Mouse (Mus musculus) megakaryocyte progenitor cell, adult 5-6 weeks (primary cell): ENCODE data around the gene A030014E15Rik. TPM values are rescaled to one million over a fixed set of nuclear protein-coding genes. Genes with fewer than 3 reads are reported as not detected.

Experiments
- ATAC-seq: replicated peaks from 2 replicates; pipeline ENCODE4 v1.8.0; 2016; ENCODE audit warnings: mild to moderate bottlenecking, moderate TSS enrichment, inconsistent platforms; ENCODE audit not compliant: poor library complexity
- total RNA-seq, 2 experiments: library from RNA; stranded (forward) in 1 of 2; stranded (reverse) in 1 of 2; fragments of 157-497, 149-512 nt in 1 of 2; fragments of 200-1000 nt in 1 of 2; gene quantifications; 2 replicates each; pipeline versions ENCODE4 v1.2.3 to v1.2.4; 2015 to 2017

The A030014E15Rik gene
- total RNA-seq, 2 experiments from 2014 or later: 0.17 TPM; not detected in 1

GRCm38 (mm10) chr1:82974342-82974741, 49.6 kb downstream of the A030014E15Rik start:
- no peak for ATAC-seq

Other genes with a start within 250 kb of the A030014E15Rik start
- 118 and 129 TPM in 2 replicates for gene Mff, start 200.0 kb upstream of the A030014E15Rik start, total RNA-seq (2015)
- 65.0 and 106 TPM in 2 replicates for gene Mff, start 200.0 kb upstream of the A030014E15Rik start, total RNA-seq (2017)
- not detected in 2 replicates for gene Tm4sf20, start 156.5 kb upstream of the A030014E15Rik start, total RNA-seq (2015)
- not detected in 2 replicates for gene Tm4sf20, start 156.5 kb upstream of the A030014E15Rik start, total RNA-seq (2017)
- not detected in 2 replicates for gene Gm47791, start 153.7 kb upstream of the A030014E15Rik start, total RNA-seq (2015)
- not detected in 2 replicates for gene Gm47791, start 153.7 kb upstream of the A030014E15Rik start, total RNA-seq (2017)
- 43.1 and 48.3 TPM in 2 replicates for gene Agfg1, start 85.4 kb upstream of the A030014E15Rik start, total RNA-seq (2015)
- gene Agfg1, start 85.4 kb upstream of the A030014E15Rik start, total RNA-seq (2017): 31.5 and 36.2 TPM in 2 replicates
- gene A030005L19Rik, start 11.6 kb upstream of the A030014E15Rik start, total RNA-seq (2015): not detected in 2 replicates
- not detected in 2 replicates for gene A030005L19Rik, start 11.6 kb upstream of the A030014E15Rik start, total RNA-seq (2017)
- not detected in 2 replicates for gene Gm6217, start 6.5 kb downstream of the A030014E15Rik start, total RNA-seq (2015)
- gene Gm6217, start 6.5 kb downstream of the A030014E15Rik start, total RNA-seq (2017): not detected in 2 replicates
- gene A030003K21Rik, start 18.5 kb downstream of the A030014E15Rik start, total RNA-seq (2015): not detected in 2 replicates
- gene A030003K21Rik, start 18.5 kb downstream of the A030014E15Rik start, total RNA-seq (2017): not detected in 2 replicates
- gene Gm7544, start 31.1 kb downstream of the A030014E15Rik start, total RNA-seq (2015): not detected in 2 replicates
- not detected in 2 replicates for gene Gm7544, start 31.1 kb downstream of the A030014E15Rik start, total RNA-seq (2017)
- not detected in 2 replicates for gene Gm47955, start 35.4 kb downstream of the A030014E15Rik start, total RNA-seq (2015)
- gene Gm47955, start 35.4 kb downstream of the A030014E15Rik start, total RNA-seq (2017): not detected in 2 replicates
- gene Gm47959, start 75.6 kb downstream of the A030014E15Rik start, total RNA-seq (2015): not detected in 2 replicates
- gene Gm47959, start 75.6 kb downstream of the A030014E15Rik start, total RNA-seq (2017): not detected in 2 replicates
- not detected in 2 replicates for gene Slc19a3, start 113.5 kb downstream of the A030014E15Rik start, total RNA-seq (2015)
- gene Slc19a3, start 113.5 kb downstream of the A030014E15Rik start, total RNA-seq (2017): not detected in 2 replicates
- not detected in 2 replicates for gene Krtap28-10, start 117.6 kb downstream of the A030014E15Rik start, total RNA-seq (2015)
- gene Krtap28-10, start 117.6 kb downstream of the A030014E15Rik start, total RNA-seq (2017): not detected in 2 replicates
- gene Gm47969, start 120.0 kb downstream of the A030014E15Rik start, total RNA-seq (2015): not detected in 2 replicates
- not detected in 2 replicates for gene Gm47969, start 120.0 kb downstream of the A030014E15Rik start, total RNA-seq (2017)
- not detected in 2 replicates for gene A030005K14Rik, start 134.5 kb downstream of the A030014E15Rik start, total RNA-seq (2015)
- gene A030005K14Rik, start 134.5 kb downstream of the A030014E15Rik start, total RNA-seq (2017): not detected in 2 replicates
- not detected in 2 replicates for gene Krtap28-13, start 136.0 kb downstream of the A030014E15Rik start, total RNA-seq (2015)
- gene Krtap28-13, start 136.0 kb downstream of the A030014E15Rik start, total RNA-seq (2017): not detected in 2 replicates
- not detected in 2 replicates for gene Ccl20, start 191.8 kb downstream of the A030014E15Rik start, total RNA-seq (2015)
- gene Ccl20, start 191.8 kb downstream of the A030014E15Rik start, total RNA-seq (2017): not detected in 2 replicates
- gene Daw1, start 234.8 kb downstream of the A030014E15Rik start, total RNA-seq (2015): not detected in 2 replicates
- not detected in 2 replicates for gene Daw1, start 234.8 kb downstream of the A030014E15Rik start, total RNA-seq (2017)